Mouse (Mus musculus) myocyte (in vitro differentiated cells): ENCODE data around the gene Ubxn10.

Experiments
- CEBPB ChIP-seq: IDR thresholded peaks from 2 replicates; pipeline ENCODE4 v1.6.1; 2011; ENCODE audit warnings: mild to moderate bottlenecking, moderate library complexity; ENCODE audit not compliant: poor library complexity, insufficient read depth, severe bottlenecking
- E2F4 ChIP-seq: IDR thresholded peaks from one replicate; pipeline ENCODE4 v1.6.1; 2011; ENCODE audit warnings: mild to moderate bottlenecking, control low read depth, moderate library complexity; ENCODE audit not compliant: insufficient read depth
- MAX ChIP-seq: IDR thresholded peaks from one replicate; pipeline ENCODE4 v1.6.1; 2011; ENCODE audit warnings: low read depth, mild to moderate bottlenecking, control low read depth
- MYOD1 ChIP-seq, 3 experiments: IDR thresholded peaks; one replicate each; pipeline ENCODE4 v1.6.1; 2011; ENCODE audit warnings: control low read depth in 2 of 3, low read depth in 2 of 3, mild to moderate bottlenecking in 2 of 3, moderate library complexity in 1 of 3; ENCODE audit not compliant: insufficient read length in 2 of 3, control insufficient read depth in 1 of 3
- MYOG ChIP-seq, 3 experiments: IDR thresholded peaks; one replicate each; pipeline ENCODE4 v1.6.1; 2011; ENCODE audit warnings: control low read depth in 2 of 3, low read depth in 2 of 3, mild to moderate bottlenecking in 2 of 3; ENCODE audit not compliant: insufficient read length in 2 of 3, control insufficient read depth in 1 of 3, insufficient read depth in 1 of 3
- POLR2A ChIP-seq: IDR thresholded peaks from one replicate; pipeline ENCODE4 v1.6.1; 2011; ENCODE audit warnings: low read depth, mild to moderate bottlenecking, control low read depth, moderate library complexity; ENCODE audit not compliant: insufficient read length
- POLR2AphosphoS2 ChIP-seq: IDR thresholded peaks from one replicate; pipeline ENCODE4 v1.6.1; 2011; ENCODE audit warnings: low read depth, control low read depth; ENCODE audit not compliant: insufficient read length
- REST ChIP-seq: IDR thresholded peaks from one replicate; pipeline ENCODE4 v1.6.1; 2011; ENCODE audit warnings: mild to moderate bottlenecking, control low read depth, moderate library complexity; ENCODE audit not compliant: insufficient read depth, insufficient read length
- SRF ChIP-seq: IDR thresholded peaks from one replicate; pipeline ENCODE4 v1.6.1; 2011; ENCODE audit warnings: low read depth; ENCODE audit not compliant: control insufficient read depth, insufficient read length
- TCF12 ChIP-seq: IDR thresholded peaks from one replicate; pipeline ENCODE4 v1.6.1; 2011; ENCODE audit warnings: mild to moderate bottlenecking, control low read depth; ENCODE audit not compliant: poor library complexity, insufficient read depth, severe bottlenecking
- TCF3 ChIP-seq: IDR thresholded peaks from one replicate; pipeline ENCODE4 v1.6.1; 2011; ENCODE audit warnings: low read depth, control low read depth; ENCODE audit not compliant: insufficient read length
- USF1 ChIP-seq: IDR thresholded peaks from one replicate; pipeline ENCODE4 v1.6.1; 2011; ENCODE audit warnings: low read depth, mild to moderate bottlenecking, control low read depth, moderate library complexity

DNA sequence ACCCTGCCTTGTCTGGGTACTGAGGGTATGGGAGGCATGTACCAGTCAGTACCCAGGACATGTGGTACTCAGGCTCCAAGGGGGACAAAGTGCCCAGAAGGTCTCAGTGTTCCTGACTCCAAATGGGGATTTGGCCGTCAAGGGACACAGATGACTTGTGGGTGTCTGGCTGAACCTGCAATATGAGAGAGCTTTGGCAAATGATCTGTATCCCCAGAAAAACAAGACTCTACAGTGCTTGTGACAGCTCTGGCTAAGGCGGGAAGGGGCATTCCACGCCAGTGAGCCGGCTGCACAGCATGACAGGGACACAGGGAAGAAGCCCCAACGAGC lies 17.7 kb downstream of the Ubxn10 start:
- TF ChIP-seq POLR2A (no peak), TCF12 (no peak), MAX (no peak), MYOD1 (IDR thresholded peaks at IDR 0.05; ENCODE audit: control insufficient read depth in 1 of 3, insufficient read length in 2 of 3, low read depth in 2 of 3) (no peak), REST (no peak), USF1 (no peak), E2F4 (no peak), MYOG (IDR thresholded peaks at IDR 0.05; ENCODE audit: control insufficient read depth in 1 of 3, insufficient read depth in 1 of 3, insufficient read length in 2 of 3, low read depth in 2 of 3) (no peak), TCF3 (no peak), CEBPB (no peak), SRF (no peak), POLR2AphosphoS2 (no peak)
